Mouse (Mus musculus) embryonic facial prominence, embryonic 14.5 days (tissue): Measurements from ENCODE around the gene Hmcn2. TPM values are rescaled to one million over a fixed set of nuclear protein-coding genes. Genes with fewer than 3 reads are reported as not detected.
A peak's percentile ranks its signal among the peaks of the same experiment; 100 is the strongest.

Experiments used
- ATAC-seq: fragments of 200-750 bp; cut with Nextera tagmentation; 2 replicates; pipeline ENCODE4 v1.8.0; 2017; ENCODE audit warnings: low read depth, moderate number of reproducible peaks, moderate TSS enrichment
- DNase-seq: peaks from one replicate; pipeline ENCODE4 v3.0.0-alpha.2; 2015; ENCODE audit warnings: low spot score
- H3K27ac ChIP-seq: fragments of 300-500 bp; sonication (generic); replicated peaks from 2 replicates; pipeline ENCODE4 v1.5.1; 2014; ENCODE audit warnings: low read depth, mild to moderate bottlenecking, low read length, moderate library complexity
- H3K27me3 ChIP-seq: fragments of 300-500 bp; sonication (generic); replicated peaks from 2 replicates; pipeline ENCODE4 v1.6.1; 2014; ENCODE audit warnings: low read length; ENCODE audit not compliant: control insufficient read depth, insufficient read depth
- H3K36me3 ChIP-seq: fragments of 300-500 bp; sonication (generic); 2 replicates; pipeline ENCODE4 v1.6.1; 2014; ENCODE audit warnings: low read length, mixed read lengths; ENCODE audit not compliant: control insufficient read depth, insufficient read depth
- H3K4me1 ChIP-seq: fragments of 300-500 bp; sonication (generic); 2 replicates; pipeline ENCODE4 v1.6.1; 2014; ENCODE audit warnings: antibody characterized with exemption, low read length; ENCODE audit not compliant: control insufficient read depth, insufficient read depth
- H3K4me2 ChIP-seq: fragments of 300-500 bp; sonication (generic); 2 replicates; pipeline ENCODE4 v1.6.1; 2014; ENCODE audit warnings: low read depth, mild to moderate bottlenecking, low read length, moderate library complexity, mixed read lengths
- H3K4me3 ChIP-seq: fragments of 300-500 bp; sonication (generic); 2 replicates; pipeline ENCODE4 v1.5.1; 2014; ENCODE audit warnings: low read depth, mild to moderate bottlenecking, low read length
- H3K9ac ChIP-seq: fragments of 300-500 bp; sonication (generic); 2 replicates; pipeline ENCODE4 v1.6.1; 2014; ENCODE audit warnings: low read depth, mild to moderate bottlenecking, low read length, moderate library complexity, mixed read lengths
- H3K9me3 ChIP-seq: fragments of 300-500 bp; sonication (generic); 2 replicates; pipeline ENCODE4 v1.6.1; 2016; ENCODE audit warnings: low read length; ENCODE audit not compliant: control insufficient read depth
- WGBS: fragments of 180-500 bp; shearing (Covaris S2); extraction: QIAGEN DNeasy Blood & Tissue Kit; methylation state at CpG from one replicate; pipeline ENCODE4 v1.1.7; 2014; 5-methylcytosine and 5-hydroxymethylcytosine counted together
- polyA plus RNA-seq: library from polyadenylated mRNA; unstranded; fragments of >200 nt; fragmentation: Nextera tagmentation; extraction: Ambion mirVana; gene quantifications from 2 replicates; pipeline ENCODE4 v1.2.1, GENCODE M21; 2014

Hmcn2 gene
- polyA plus RNA-seq, 1 experiment from 2014 or later: 1.0 TPM

DNA sequence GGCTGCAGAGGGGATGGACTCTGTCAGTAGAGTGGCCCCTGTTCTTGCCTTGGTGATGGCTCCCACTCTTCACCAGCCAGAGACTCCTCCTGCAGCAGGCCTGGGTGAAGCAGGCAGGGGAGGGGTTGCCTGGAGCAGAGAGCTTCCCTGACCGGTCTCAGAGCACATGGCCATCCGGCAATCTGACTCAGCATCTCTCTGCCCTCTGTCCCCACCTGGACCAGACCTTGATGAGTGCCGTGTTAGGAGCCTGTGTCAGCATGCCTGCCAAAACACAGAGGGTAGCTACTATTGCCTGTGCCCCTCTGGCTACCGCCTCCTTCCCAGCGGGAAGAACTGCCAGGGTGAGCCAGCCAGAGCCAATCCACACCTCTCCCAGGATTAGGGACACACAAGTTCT, 144.2 kb downstream of the Hmcn2 start:
- DNase-seq (no peak), ATAC-seq (no peak)
- Histone ChIP-seq H3K36me3 (no peaks in the 10 kb centered on the region), H3K27ac (no peak overlapping the region), H3K9ac (no peak overlapping the region), H3K27me3 (peaks cover 29% of the 10 kb centered on the region), H3K4me1 (peaks cover 15% of the 10 kb centered on the region), H3K4me2 (no peak overlapping the region), H3K4me3 (no peak overlapping the region), H3K9me3 (no peaks in the 10 kb centered on the region)
- 45% methylated on average over 5 of the region's 5 CpGs for WGBS

DNA sequence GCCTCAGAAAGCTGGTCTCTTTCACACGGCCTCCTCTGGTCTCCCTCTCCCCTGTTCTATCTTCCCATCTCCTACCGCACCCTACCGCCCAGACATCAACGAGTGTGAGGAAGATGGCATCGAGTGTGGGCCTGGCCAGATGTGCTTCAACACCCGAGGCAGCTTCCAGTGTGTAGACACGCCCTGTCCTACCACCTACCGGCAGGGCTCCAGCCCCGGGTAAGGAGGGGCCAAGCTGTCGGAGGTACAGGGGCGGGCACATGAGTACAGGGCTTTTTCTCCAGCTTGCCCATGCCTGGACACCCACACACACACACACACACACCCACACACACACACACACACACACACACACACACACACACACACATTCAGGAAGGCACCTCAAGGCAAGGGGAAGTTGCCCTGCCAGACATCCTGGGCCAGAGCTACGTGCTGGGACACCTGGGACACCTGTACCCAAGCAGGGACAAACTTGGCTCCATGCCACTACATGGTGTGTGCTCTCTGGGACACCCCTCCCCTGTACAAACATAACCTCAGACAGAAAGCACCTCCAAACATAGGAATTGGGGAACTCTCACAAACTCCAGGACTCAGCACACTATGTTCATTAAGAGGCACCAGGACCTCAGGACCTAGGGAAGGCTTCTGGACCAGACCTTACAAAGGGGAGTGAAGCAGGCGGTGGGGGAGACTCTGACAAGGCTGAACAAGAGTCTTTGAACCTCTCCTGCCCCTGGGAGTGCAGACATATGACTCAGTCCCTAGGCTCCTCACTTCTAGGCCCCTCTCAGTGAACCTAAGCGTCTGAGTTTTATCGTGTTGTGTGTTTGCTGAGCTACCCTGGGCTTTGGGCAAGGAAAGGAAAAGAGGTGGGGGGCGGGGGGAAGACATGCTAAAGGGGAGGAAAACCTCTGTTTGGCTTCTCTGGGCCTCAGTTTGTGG, 145.0 kb downstream of the Hmcn2 start:
- peaks cover 29% of the 10 kb centered on the region for H3K27me3 ChIP-seq
- DNase-seq (no peak), ATAC-seq (no peak)
- no peaks in the 10 kb centered on the region for H3K9me3 ChIP-seq
- peak overlapping the region; percentile 82 for H3K4me2 ChIP-seq
- peaks cover 15% of the 10 kb centered on the region for H3K4me1 ChIP-seq
- no peaks in the 10 kb centered on the region for H3K36me3 ChIP-seq
- H3K4me3 ChIP-seq: peak overlapping the region; percentile 44; the same call in 1 of the 2 replicates
- H3K27ac ChIP-seq: no peak overlapping the region
- H3K9ac ChIP-seq: 0 out of 2 replicates have a peak overlapping the region, but pooled peaks have one; percentile 64
- WGBS: 39% methylated on average over 16 of the region's 16 CpGs

DNA sequence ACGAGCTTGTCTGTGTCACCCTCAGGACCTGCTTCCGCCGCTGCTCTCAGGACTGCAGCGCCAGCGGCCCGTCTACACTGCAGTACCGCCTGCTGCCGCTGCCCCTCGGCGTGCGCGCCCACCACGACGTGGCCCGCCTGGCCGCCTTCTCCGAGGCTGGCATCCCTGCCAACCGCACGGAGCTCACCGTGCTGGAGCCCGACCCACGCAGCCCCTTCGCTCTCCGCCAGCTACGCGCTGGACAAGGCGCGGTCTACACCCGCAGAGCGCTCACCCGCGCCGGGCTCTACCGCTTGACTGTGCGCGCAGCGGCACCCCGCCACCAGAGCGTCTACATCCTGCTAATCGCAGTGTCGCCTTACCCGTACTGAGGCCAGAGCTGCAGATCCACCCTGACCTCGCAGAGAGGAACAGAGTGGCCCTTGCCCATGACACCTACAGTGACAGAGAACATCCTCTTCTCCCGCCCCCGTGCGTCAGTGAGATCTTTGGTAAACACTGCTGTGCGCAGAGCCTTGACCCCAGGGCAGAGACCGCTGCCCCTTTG, 145.9 kb downstream of the Hmcn2 start:
- no peak; the same call in 1 of the 2 replicates for ATAC-seq
- H3K27ac ChIP-seq: no peak overlapping the region

DNA sequence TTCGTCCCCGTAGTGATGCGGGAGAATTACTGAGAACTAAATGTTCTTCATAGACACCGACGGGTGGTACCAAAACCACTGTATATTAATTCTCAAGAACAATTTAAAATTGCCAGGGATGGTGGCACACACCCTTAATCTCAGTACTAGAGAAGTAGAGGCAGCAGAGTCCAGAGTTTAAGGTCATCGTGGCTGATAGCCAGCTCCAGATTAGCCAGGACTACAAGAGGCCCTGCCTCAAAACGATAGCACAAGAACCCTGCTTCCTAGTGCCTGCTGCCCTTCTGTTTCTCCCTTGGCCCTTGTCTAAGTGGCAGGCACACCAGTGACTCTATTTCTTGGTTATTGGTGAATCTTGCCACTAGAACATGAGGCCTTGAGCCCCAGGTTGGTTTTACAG, 146.7 kb downstream of the Hmcn2 start:
- H3K36me3 ChIP-seq: no peaks in the 10 kb centered on the region
- H3K4me1 ChIP-seq: peaks cover 6% of the 10 kb centered on the region; the same call in 1 of the 2 replicates
- H3K4me2 ChIP-seq: no peak overlapping the region
- peaks cover 29% of the 10 kb centered on the region for H3K27me3 ChIP-seq
- WGBS: 80% methylated on average over 7 of the region's 7 CpGs
- DNase-seq: no peak
- H3K9me3 ChIP-seq: no peaks in the 10 kb centered on the region
- H3K27ac ChIP-seq: no peak overlapping the region
- no peak overlapping the region for H3K4me3 ChIP-seq
- H3K9ac ChIP-seq: no peak overlapping the region
- no peak for ATAC-seq

More for the DNA sequence above, 145.9 kb downstream of the Hmcn2 start:
- no peak for DNase-seq
- Histone ChIP-seq H3K4me2 (peak overlapping the region; percentile 82), H3K4me1 (peaks cover 7% of the 10 kb centered on the region; the same call in 1 of the 2 replicates), H3K9ac (peak overlapping the region; percentile 64), H3K27me3 (peaks cover 29% of the 10 kb centered on the region), H3K36me3 (no peaks in the 10 kb centered on the region), H3K4me3 (peak overlapping the region; percentile 44), H3K9me3 (no peaks in the 10 kb centered on the region)
- 1% methylated on average over 40 of the region's 48 CpGs for WGBS

DNA sequence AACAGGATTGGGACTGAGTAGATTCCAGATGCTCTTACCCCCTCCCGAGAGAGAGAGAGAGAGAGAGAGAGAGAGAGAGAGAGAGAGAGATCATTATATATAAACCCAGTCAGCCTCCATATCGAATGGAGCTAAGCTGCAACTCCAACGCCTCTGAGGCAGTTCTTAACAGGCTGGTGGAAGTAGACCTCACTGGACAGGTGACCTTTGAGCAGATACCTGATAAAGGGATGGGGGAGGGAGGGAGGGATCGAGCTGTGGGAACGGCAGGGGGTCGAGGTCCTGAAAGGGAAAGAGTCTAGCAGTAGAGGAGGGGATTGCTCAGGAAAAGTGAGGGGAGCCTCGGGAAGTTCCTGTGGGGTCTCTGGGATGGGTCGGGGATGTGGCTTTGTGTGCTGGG, 147.8 kb downstream of the Hmcn2 start:
- no peak overlapping the region for H3K27ac ChIP-seq
- H3K9ac ChIP-seq: no peak overlapping the region
- no peaks in the 10 kb centered on the region for H3K36me3 ChIP-seq
- WGBS: 36% methylated on average over 8 of the region's 8 CpGs
- peaks cover 6% of the 10 kb centered on the region; the same call in 1 of the 2 replicates for H3K4me1 ChIP-seq
- no peak overlapping the region for H3K4me3 ChIP-seq
- H3K4me2 ChIP-seq: no peak overlapping the region
- peaks cover 29% of the 10 kb centered on the region for H3K27me3 ChIP-seq
- DNase-seq (no peak), ATAC-seq (no peak)
- H3K9me3 ChIP-seq: no peaks in the 10 kb centered on the region

DNA sequence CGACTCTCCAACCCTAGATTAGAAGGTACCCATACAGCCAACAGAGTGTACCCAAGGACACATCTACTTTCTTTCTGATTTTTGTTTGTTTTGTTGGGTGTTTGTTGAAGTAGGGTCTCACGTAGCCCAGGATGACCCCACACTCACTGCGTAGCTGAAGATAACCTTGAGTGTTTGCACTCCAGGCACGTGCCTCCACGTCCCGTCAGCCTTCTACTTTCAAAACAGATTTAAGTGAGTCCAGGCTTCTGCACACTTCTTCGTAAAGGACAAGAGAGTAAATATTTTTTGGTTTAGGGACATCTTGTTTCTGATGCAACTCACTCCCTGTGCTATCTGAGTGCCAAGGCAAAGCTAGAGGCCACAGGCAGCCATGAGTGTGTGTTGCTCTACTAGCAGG, 149.0 kb downstream of the Hmcn2 start:
- Histone ChIP-seq H3K4me1 (peaks cover 6% of the 10 kb centered on the region; the same call in 1 of the 2 replicates), H3K27me3 (peaks cover 29% of the 10 kb centered on the region)

DNA sequence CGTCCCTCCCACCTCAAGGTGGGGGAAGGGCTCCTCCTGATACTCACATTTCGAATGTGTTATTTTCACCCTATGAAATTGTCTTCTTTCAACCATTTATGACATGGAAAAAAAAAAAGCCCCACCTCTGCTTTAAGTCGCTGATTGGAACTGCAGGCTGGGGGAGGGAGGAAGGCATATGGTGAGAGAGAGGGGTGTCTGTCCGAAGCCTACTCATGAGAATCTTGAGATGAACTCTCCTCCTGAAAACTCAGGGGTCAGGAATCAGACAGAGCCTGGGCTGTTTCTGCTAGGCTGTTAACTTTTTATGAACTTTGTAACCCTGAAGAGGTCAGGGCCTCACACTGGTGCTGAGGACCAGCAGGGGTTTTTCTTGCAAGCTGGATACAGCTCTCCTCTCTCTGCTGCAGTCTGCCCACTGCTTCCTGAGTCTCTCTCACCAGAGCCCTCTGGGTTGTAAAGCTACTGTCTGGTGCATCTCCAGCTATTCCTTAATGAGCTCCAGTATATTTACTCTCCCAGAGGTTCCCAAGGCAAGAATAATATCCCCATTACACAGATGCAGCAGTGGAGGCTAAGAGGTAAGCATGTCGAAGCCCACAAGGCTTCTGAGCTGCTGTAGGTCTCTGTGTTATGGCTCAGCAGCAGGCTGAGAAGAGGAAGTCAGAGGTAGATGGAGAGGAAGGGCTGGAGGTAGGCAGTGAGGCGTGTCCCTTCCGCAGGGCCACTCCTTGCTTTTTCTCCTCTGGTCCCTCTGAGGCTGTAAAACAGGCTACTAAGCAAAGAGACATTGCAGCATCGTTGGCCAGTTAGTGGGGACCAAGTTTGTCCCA, 149.7 kb downstream of the Hmcn2 start:
- H3K4me3 ChIP-seq: no peak overlapping the region
- DNase-seq (no peak), ATAC-seq (no peak)
- 43% methylated on average over 8 of the region's 8 CpGs for WGBS
- H3K4me1 ChIP-seq: peaks cover 6% of the 10 kb centered on the region; the same call in 1 of the 2 replicates
- no peaks in the 10 kb centered on the region for H3K36me3 ChIP-seq
- peaks cover 28% of the 10 kb centered on the region for H3K27me3 ChIP-seq
- H3K4me2 ChIP-seq: no peak overlapping the region
- H3K9ac ChIP-seq: no peak overlapping the region
- H3K9me3 ChIP-seq: no peaks in the 10 kb centered on the region
- H3K27ac ChIP-seq: no peak overlapping the region

More for the DNA sequence above, 149.0 kb downstream of the Hmcn2 start:
- H3K27ac ChIP-seq: no peak overlapping the region
- WGBS: 84% methylated on average over 7 of the region's 7 CpGs
- ATAC-seq: no peak
- no peak overlapping the region for H3K9ac ChIP-seq
- no peaks in the 10 kb centered on the region for H3K36me3 ChIP-seq
- no peak overlapping the region for H3K4me3 ChIP-seq
- H3K9me3 ChIP-seq: no peaks in the 10 kb centered on the region
- no peak overlapping the region for H3K4me2 ChIP-seq
- no peak for DNase-seq

DNA sequence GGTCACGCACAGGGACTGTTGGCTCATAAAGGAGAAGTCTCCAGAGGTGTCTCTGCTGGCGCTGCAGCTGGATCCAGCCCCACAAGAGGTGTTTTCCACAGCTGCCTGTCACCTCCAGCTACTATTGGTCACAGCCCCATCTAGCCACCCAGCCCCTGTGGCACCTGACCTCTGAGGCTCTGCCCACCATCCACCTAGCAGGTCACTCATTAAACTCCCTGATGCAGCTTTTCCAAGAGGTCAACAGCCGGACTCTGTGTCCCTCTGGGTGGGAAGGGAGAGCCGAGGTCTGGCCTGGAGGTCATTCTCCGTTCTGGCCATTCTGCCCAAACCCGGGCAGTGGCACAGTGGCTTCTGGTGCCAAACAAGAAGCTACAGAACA, 150.3 kb downstream of the Hmcn2 start:
- ATAC-seq (no peak), DNase-seq (no peak)
- H3K36me3 ChIP-seq: no peaks in the 10 kb centered on the region
- no peak overlapping the region for H3K27ac ChIP-seq
- H3K4me1 ChIP-seq: peaks cover 9% of the 10 kb centered on the region; the same call in 1 of the 2 replicates
- H3K4me3 ChIP-seq: no peak overlapping the region
- no peaks in the 10 kb centered on the region for H3K9me3 ChIP-seq
- no peak overlapping the region for H3K4me2 ChIP-seq
- H3K27me3 ChIP-seq: peaks cover 22% of the 10 kb centered on the region
- no peak overlapping the region for H3K9ac ChIP-seq
- WGBS: 73% methylated on average over 6 of the region's 6 CpGs
